Mouse (Mus musculus): ENCODE measurements around the gene Tshz2.

Tshz2 gene

DNA sequence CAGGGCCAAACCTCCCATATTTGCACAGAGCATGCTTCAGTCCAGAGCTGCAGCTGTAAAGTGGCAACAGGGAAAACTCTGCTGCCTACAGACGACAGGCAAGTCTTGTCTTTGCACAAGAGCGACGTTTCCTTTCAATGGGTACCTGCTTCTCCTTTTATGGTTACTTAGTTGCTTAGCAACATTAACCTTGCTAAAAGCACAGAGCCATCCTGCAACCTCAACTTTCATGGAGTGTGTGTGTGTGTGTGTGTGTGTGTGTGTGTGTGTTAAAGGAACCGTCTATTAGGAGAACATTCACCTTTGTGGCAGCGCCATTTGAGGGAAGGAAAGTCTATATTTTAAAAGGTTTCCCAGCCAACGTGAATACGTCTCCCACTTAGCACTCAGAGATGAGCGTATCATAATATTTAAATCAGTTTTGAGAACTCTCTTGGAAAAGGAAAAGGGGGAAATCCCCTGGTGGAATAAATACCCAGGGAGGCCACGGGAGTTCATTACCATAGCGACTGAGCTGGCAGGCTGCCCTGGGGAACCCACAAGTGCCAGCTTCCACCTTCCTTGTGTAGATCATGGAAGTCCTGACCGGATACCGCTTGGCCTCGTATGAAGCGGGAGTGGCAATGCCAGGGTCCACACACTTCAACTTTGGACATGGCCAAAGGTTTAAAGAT lies 295.8 kb downstream of the Tshz2 start:
- DNase-seq (ENCODE audit: low read depth in 1 of 2, low spot score in 2 of 2) = no peak

DNA sequence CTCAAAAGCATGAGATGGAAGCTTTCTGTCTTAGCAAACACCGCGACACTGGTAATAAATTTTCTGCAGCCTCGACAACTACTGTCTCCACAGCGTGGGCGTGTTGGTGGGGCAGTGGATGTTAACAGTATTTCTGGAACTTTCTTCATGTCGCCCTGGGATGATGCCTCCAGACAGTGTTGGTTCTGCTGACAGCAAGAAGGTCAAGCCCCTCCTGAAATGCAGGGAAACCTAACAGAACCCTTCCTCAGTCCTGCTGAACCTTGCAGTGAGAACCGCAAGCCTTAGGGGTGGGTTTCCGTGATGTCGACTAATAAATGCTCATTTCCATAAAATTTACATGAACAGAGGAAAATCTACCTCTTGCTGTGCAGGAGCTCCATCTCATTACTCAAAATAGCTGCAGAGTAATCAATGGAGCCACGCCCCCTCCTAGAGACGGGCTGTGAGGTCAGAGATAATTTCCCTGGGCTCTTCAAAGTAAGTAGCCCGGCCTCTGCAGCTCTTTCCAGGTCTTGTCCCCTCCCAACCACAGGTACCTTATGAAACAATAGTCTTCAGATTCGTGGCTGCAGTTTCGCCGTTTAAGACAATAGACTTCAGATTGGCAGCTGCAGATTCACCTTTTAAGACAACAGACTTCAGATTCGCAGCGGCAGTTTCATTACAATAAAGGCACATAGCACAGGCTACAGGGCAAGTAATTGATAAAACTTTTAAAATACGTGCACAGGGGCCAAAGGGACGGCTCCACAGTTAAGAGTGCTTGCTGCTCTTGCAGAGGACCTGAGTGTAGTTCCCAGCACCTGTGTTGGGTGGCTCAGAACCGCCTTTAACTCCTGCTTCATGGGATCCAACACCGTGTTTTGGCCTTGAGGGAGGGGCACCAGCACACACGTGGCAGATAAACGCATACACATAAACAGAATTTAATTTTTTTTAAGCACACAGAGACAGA lies 297.0 kb downstream of the Tshz2 start:
- DNase-seq (ENCODE audit: low read depth in 1 of 2, low spot score in 2 of 2) = no peak

DNA sequence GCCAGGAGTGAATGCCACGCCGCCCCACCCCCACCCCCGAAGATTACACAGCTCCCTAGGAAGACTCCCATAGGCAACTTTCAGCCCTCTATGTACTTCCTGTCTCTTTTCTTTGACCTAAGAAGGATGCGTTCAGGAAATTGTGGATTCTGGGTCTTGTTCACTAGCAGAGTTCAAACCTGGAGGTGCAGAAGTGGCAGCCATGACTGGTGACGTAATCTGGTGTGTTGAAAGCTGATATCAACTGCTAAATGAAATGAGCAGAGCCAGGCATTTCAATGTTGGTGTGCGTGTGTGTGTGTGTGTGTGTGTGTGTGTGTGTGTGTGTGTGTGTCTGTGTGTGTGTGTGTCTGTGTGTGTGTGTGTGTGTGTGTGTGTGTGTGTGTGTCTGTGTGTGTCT lies 302.8 kb downstream of the Tshz2 start:
- DNase-seq (ENCODE audit: low read depth in 1 of 2, low spot score in 2 of 2) = no peak

DNA sequence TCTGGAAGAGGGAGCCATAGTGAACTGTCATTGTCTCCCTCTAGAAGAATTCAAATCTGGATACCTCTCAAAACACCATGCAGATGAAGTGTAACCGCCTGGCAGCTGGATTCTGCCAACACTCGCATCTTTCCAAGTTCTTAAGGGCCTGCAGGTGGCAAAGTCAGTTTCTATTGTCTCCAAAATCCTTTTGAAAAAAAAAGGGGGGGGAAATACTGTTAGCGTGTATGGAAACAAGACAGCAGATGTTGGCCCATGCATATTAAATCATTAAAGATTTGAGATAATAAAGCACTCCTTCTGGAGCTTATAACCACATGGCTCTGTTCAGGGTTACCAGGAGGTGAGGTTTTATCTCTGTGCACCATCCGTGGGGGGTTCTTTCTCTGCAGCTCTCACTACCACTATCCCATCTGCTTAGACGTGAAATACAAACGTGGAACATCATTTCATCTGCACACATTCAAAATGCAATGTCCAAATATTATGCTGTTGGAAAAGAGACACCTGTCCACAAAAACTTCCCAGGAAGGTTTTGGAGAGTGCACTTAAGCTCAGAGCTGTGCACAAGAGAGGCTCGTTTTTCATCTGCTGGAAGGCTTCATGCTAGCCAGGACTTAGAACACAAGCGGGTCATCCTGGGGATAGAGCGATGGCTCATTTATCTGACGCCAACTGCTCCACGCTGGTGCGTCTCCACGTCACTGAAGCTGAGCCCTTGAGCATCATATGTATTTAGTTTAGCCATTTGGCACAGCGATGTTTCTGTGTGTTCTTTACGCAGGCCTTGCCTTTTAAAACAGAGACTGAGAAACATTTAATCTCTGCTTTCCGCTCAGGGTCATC lies 307.7 kb downstream of the Tshz2 start:
- DNase-seq (ENCODE audit: low read depth in 1 of 2, low spot score in 2 of 2) = no peak

DNA sequence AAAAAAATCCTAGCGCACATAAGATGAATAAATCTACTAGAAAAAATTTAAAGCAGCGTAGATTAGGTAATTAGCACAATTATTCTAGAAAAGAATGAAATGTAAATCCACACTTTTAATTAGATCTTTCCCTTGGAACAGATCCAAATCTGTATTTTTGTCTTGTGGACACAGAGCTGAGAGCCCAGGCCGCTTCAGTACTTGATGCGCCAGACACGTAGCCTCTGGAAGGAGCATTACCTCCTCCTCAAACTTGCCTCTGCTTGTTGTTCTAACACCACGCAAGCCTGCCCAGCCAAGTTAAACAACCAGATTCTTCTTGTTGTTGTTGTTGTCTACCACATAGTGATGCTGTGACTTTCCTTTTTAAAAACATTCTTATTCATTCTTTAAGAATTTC lies 310.9 kb downstream of the Tshz2 start:
- no peak for DNase-seq (ENCODE audit: low read depth in 1 of 2, low spot score in 2 of 2)

DNA sequence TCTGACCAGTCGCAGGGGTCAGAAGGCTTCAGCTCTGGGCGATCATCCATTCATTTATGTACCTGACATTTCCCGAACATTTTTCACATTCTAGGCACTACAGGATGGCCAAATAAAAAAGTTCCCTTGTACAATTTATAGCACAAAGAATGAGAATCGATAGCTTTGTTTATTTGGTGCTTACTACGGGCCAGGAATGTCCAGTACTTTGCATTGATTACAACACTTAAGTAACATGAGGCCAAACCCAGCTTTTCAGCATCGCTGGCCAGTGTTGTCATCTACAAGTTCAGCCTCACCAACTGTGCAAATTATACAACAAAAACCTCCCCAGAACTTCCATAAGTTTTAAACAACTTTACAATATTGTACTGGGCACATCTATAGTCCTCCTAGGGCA lies 315.3 kb downstream of the Tshz2 start:
- DNase-seq (ENCODE audit: low read depth in 1 of 2, low spot score in 2 of 2) = no peak

DNA sequence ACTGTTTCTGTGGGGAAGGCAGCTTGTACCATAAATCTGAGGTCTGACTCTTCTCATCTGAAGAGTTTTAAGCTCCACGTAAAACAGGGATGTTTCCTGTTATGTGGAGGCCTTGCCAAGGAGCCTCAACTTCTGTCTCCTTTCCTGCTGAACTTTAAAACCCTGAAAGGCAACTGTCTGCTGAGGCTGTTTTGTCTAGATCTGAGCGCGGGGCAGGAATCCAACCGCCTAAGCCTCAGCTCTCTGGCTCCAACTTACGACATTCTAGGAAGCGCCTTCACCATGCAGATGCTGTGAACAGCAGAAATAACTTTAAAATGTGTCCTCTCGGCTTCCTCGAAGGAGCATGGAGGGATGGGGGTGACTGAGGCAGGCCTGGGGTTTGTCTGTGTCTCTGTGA lies 318.2 kb downstream of the Tshz2 start:
- no peak for DNase-seq (ENCODE audit: low read depth in 1 of 2, low spot score in 2 of 2)

DNA sequence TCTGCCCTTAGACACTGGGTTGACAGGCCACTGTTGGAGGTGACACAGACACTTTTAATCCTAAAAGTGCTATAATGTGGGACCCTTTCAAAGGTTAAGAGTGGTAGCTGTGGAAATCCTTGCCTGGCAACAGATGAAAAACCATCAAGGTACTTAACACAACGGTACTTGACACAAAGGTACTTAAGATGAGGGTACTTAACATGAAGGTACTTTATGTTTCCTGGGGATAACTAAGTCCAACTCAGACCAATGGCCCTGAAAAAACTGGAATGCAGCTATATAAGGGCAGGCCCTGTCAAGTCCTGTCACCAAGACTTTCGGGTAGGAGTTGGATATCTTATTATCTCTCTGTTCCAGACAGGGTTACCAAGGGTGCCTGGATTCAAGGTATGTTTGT lies 320.2 kb downstream of the Tshz2 start:
- DNase-seq (ENCODE audit: low read depth in 1 of 2, low spot score in 2 of 2) = no peak

DNA sequence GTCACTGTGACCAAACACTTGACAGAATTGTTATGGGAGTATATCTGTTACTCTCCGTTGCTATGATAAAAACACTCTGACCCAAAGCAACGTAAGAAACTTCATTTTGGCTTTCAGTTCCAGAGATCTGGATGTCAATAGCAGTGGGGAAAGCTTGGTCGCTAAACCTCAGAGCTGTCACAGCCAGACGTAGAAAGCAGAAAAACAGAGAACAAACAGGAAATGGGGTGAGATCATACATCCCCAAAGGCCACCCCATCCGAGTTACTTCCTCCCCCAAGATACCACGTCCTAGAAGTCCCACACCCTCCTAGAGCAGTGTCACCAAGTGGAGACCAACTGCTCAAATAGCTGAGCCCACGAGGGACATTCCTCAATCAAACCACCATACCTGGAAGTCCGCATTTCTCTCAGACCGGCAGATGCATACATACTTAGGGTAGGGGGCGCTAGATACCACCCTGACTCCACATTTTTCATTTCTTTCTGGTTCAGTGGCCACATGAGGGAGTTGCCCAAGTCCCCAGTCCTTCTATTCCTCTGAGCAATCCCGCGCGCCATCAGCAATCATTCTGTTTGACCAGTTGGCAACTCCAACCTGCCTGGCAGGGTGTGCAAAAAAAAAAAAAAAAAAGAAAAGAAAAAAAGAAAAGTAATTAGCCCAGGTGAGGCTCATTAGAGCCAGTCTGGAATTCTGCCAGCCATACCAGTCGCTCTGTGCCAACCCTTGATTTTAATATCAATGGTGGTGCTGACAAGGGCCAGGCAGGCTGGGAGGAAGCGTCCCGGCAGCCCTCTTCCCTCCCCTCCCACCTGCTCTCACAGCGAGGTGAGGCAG lies 326.1 kb downstream of the Tshz2 start:
- DNase-seq (ENCODE audit: low read depth in 1 of 2, low spot score in 2 of 2) = no peak

DNA sequence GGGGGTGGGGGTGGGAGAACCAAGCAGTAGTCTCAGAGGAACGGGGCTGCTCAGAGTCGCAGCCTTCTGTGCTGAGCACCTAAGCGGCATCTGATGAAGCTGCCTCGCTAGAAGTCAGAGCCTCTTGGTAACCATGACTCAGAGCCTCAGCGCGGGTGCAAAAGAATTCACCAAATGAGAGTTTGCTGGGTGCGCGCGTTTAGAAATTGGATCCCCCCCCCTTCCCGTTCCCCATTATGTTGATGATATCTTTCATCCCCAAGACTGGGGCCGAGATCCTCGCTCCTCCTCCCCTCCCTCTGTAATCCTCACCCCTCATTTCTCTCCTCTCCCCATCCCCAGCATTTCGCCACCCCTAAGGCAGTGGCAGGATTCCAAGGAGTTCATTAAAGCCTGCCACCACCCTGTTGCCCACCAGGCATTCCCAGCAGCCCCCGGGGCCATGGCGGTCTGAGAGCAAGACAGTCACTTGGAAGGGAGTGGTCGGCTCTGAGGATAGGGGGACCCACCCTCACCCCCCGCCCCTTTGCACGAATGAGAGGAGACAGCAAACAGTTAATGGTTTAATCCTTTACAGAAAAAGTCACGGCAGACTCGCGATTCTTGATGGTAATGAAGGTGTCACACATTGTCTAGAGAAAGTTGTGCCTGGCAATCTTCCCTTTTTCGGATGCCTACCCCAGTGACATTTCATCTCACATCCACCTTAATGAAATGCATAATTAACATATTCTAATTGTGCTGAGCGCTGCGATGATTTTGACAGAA lies 328.8 kb downstream of the Tshz2 start:
- DNase-seq (ENCODE audit: low read depth in 1 of 2, low spot score in 2 of 2) = no peak

DNA sequence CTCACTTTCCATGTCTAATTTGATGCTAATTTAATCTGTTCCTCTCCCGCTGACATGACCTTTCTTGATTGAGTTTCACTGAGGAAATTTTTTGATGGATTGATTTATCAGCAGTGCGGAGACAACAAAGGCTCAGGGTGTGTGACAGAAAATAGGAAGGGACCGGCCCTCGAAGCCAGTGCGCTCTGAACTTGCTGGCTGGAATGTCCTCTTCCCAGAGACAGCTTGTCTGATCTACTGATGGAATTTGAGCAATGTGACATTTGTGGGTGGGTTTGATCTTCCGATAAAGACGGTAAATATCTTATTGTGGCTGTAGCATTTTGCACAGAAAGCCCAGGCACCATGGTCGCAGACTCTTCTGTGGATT lies 329.4 kb downstream of the Tshz2 start:
- DNase-seq (ENCODE audit: low read depth in 1 of 2, low spot score in 2 of 2) = no peak

DNA sequence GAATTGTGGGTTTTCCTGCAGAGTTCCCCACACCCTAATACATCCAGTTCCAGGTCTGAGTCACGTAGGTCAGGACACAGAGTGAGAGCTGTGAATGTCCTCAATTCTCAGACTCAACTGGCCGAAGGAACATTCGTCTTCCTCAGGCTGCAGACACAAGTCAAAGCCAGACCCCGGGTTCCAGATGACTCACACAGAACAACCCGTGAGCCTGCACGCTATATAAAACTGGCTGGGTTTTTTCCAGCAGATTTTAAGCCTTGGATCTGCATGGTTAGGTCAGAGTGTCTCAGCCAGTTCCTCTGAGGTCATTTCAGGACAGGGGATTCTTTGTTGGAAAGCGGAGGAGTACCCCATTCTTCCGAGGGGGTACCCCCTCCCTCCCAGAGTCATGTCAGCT lies 330.0 kb downstream of the Tshz2 start:
- DNase-seq (ENCODE audit: low read depth in 1 of 2, low spot score in 2 of 2) = no peak

DNA sequence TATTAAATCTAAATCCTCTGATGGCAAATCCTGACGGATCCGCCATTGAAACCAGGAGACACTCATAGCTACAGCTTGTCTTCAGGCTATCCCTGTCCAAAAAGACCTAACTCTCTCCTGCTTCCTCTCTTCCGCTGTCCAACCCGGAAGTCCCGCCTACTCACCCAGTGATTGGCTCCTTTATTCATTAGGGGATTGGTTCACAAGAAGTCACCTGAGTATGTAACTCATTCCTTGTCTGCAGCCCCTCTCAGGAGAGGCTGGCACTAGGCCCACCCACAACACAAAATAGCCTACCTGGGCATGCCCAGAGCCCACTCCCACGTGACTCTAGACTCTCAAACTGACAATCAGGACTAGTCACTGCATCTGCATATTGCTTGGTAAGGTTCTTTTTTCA lies 337.7 kb downstream of the Tshz2 start:
- no peak for DNase-seq (ENCODE audit: low read depth in 1 of 2, low spot score in 2 of 2)

DNA sequence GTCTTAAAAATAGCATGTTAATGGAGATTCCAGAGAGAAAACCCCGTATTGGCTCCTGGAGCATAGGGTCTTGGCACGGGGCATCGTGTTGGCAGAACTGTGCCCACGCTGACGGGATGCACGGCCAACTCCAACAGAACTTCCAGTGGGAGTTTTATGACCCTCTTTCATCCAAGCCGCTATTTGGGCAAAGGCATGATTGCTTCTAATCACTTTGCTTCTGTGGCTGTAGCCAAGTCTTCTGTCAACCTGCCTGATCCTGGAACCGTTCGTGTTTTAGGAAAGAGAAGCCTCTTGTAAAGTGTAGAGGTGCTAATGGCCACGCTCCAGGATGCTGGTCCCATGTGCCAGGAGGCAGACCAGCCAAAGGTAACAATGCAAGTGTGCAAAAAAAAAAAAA lies 350.1 kb downstream of the Tshz2 start:
- DNase-seq (ENCODE audit: low read depth in 1 of 2, low spot score in 2 of 2) = no peak

DNA sequence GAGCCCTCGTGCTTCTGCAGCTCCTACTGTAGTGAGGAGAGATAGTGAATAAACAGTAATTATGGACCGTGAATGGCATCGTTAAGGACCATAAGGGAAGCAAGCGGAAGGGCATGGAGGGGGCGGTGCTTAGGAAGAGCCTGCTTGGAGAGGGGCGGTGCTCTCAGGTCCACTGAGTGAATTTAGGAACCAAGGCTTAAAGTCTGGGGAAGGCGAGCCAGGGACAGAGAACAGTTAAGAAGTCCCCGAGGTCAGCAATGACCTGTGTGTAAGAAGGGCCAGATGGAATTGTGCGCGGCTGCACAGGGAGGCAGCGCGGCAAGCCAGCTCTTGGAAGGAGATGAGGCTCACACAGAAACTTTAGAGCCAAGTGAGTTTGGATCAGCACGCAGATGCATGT lies 354.4 kb downstream of the Tshz2 start:
- DNase-seq (ENCODE audit: low read depth in 1 of 2, low spot score in 2 of 2) = no peak

DNA sequence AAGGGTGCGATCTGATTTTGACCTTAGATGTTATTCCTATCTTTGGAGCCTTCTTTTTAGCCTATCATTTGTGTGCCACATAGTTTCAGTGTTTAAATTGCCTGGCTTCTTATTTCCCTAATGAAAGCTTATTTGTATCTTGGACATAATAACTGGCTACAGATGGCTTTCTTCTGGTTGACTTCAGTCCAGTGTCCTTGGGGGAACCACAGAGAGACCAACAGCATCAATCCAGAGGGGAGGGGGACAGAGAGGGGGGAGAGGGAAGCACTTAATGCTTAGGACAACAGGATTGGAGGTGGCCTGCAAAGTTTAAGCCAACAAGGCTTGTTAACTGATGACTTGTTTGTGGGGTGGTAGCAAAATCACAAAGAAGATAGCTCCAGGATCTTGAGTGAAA lies 356.4 kb downstream of the Tshz2 start:
- DNase-seq (ENCODE audit: low read depth in 1 of 2, low spot score in 2 of 2) = no peak

DNA sequence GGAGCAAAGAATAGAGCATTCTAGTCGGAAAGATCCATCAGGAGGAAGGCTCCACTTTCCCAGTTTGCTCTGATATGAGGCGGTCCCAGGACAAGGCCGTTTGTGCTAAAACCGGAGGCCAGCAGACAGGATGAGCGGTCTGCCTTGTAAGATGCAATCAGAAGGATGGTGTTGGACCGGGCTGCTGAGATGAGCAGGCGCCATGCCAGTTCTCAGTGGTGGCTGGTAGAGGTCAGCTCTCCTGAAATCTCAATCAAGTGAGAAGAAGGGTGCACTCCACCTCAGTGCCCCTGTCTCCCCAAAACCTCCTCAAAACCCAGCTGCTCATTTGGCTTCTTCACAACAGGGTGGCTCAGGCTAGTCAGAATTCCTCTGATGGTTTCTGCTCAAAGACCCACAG lies 358.2 kb downstream of the Tshz2 start:
- DNase-seq (ENCODE audit: low read depth in 1 of 2, low spot score in 2 of 2) = no peak

DNA sequence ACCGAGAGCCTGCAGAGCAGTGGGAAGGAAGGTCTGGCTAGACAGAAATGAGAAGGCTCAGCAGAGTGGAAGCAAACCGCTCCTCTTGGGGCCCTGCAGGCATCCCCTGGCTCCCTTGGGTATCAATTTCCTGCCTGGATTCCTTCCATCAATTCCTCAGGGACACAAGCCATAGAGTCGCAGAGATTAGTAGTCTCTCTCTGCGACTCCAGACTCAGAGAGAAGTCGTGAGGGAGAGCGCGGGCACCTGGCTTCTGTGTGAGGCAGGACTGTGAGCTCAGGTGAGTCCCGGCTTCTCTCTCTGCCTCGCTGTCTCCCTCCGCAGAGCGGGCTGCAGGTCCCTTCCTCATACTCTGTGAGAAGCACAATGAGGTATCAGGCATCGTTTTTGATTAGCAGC lies 363.2 kb downstream of the Tshz2 start:
- DNase-seq (ENCODE audit: low read depth in 1 of 2, low spot score in 2 of 2) = no peak

DNA sequence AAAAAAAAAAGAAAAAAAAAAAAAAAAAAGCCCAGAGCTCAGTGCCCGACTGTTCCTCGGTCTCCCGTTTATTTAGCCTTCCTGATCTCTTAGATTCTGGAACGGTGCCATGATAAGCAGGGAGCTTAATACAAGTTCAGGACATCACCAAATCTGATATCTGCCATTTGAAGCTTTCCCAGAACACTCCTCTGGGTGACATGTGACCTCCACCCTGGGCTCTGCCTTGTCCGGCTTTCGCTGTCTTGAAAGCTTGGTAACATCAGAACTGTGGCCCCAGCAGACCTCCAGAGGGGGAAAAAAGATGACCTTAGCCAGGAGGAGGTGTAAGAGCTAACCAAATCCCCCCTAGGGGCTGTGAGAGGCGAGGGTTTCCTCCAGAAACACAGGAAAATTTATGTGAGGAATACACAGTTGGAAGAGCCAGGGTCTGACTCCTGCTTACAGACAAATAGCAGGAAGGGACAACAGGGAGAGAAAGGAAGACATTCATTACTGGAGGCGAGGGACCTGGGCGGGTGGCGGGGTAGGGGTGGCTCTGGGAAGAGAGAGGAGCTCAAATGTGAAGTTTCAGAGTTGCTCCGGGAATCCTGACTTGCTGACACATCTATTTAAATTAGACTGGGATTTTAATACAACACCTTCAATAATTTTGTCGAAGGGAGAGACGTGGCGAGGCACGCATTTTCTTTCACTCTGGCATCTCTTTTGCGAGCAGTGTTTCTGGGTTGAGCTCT lies 363.9 kb downstream of the Tshz2 start:
- no peak for DNase-seq (ENCODE audit: low read depth in 1 of 2, low spot score in 2 of 2)

Measured in monocyte, adult 2 months (primary cell).